Mouse (Mus musculus): ENCODE data around the gene Ppil3.

DNA sequence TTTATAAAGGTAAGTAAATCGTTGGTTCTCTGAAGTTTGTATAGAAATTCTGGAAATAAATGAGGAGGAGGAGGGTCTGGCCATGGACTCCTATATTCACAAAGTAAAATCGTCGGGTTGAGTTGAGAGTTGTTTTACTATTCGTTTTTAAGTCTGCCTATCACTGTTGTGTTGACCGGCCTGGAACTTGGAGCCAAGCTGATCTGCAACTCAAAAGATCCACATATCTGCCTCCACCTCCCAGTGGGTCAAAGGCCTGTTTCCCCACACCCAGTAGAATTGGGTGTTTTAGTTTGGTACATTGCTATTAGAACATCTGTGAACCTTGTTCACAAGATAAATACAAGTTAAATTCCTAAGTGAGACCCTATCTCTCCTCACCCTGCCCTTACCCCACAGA lies 41.5 kb downstream of the Ppil3 start:
- TF ChIP-seq POLR2A (IDR thresholded peaks at IDR 0.05; ENCODE audit: low read depth, low read length) (no peak), CTCF (conservative IDR thresholded peaks at IDR 0.05; ENCODE audit: insufficient read depth, insufficient read length, low read depth, low read length) (no peak)
